Mouse (Mus musculus): Measurements from ENCODE around the gene Gm3839.

DNA sequence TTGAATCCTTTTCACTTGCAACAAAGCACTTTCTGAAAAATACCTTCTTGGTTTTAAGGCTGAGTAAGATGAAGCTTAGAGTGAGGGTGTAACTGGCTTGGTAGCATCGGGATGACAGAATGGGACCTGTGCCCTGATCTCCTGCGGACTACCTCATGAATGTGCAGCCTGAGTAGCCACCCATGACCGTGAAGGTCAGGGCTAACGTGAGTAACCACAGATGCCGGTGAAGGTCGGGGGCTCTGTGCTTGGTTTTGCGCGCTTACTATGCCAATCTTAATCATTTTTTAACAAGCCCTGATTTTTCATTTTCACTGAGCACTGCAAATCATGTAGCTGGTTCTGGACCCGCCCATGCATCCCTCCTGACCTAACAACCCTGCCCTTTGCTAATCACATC, 49.1 kb upstream of the Gm3839 start:
- no peak for TF ChIP-seq CTCF (IDR thresholded peaks at IDR 0.05; ENCODE audit: low read depth)
- no peak for TF ChIP-seq EP300 (IDR thresholded peaks at IDR 0.05; ENCODE audit: low read depth)
